Mouse (Mus musculus): ENCODE data around the gene Lfng. TPM values are rescaled to one million over a fixed set of nuclear protein-coding genes. Genes with fewer than 3 reads are reported as not detected.

Lfng gene
- total and polyA plus RNA-seq, 3 experiments, result 11.2 to 14.1 TPM; not detected in 1

- TF ChIP-seq ZNF384 (IDR thresholded peaks at IDR 0.05; ENCODE audit: low read depth, low read length) (peak; percentile 90), ZMIZ1 (IDR thresholded peaks at IDR 0.05; ENCODE audit: low read depth, low read length) (no peak)
Observed at GRCm38 (mm10) chr5:140615321-140616109, 8.4 kb downstream of the Lfng start.

DNA sequence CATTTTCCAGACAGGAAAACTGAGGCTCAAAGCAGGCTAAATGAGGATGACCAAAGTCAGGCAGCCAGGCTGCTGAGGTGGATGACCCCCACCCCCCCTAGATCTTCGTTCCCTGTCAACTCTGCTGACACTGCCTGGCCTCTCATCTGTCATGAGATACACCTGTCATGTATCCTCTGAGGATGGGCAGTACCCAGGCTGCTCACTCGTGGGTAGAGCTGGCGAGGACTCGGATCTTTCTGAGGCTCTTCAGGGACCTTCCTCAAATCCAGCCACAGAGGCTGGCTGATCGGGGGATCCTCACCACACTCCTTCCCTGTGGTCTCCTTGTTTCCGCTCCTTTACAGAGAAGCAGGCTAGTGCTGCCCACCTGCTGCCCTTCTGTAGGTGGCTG is 9.0 kb downstream of the Lfng start:
- H3K4me3 ChIP-seq (ENCODE audit: control insufficient read depth in 1 of 2, insufficient read depth in 1 of 2, low read depth in 2 of 2, low read length in 2 of 2), result no peak overlapping the region
- no peak overlapping the region for H3K9ac ChIP-seq (ENCODE audit: control insufficient read depth, low read depth, low read length, poor library complexity, severe bottlenecking)
- H3K27me3 ChIP-seq (ENCODE audit: control insufficient read depth in 1 of 2, insufficient read depth in 2 of 2, low read length in 2 of 2), result no peaks in the 10 kb centered on the region
- H3K4me1 ChIP-seq (ENCODE audit: control insufficient read depth in 1 of 2, insufficient read depth in 2 of 2, low read length in 2 of 2), result peaks cover 8 to 37% of the 10 kb centered on the region in 2 experiments
- TF ChIP-seq POLR2AphosphoS2 (IDR thresholded peaks at IDR 0.05; ENCODE audit: low read length) (no peak), CHD2 (IDR thresholded peaks at IDR 0.05; ENCODE audit: low read length) (no peak), BHLHE40 (IDR thresholded peaks at IDR 0.05; ENCODE audit: borderline replicate concordance, low read depth, low read length) (no peak), E2F4 (IDR thresholded peaks at IDR 0.05; ENCODE audit: borderline replicate concordance, low read depth, low read length) (no peak), SIN3A (IDR thresholded peaks at IDR 0.05; ENCODE audit: low read length) (no peak), JUND (IDR thresholded peaks at IDR 0.05; ENCODE audit: low read depth, low read length) (no peak), RAD21 (IDR thresholded peaks at IDR 0.05; ENCODE audit: low read depth, low read length) (no peak), ELF1 (IDR thresholded peaks at IDR 0.05; ENCODE audit: low read depth, low read length) (no peak), UBTF (IDR thresholded peaks at IDR 0.05; ENCODE audit: borderline replicate concordance, insufficient read depth, low read depth, low read length) (no peak), KAT2A (conservative IDR thresholded peaks at IDR 0.05; ENCODE audit: low read depth, low read length) (no peak), GABPA (IDR thresholded peaks at IDR 0.05; ENCODE audit: low read depth, low read length) (no peak), RCOR1 (IDR thresholded peaks at IDR 0.05; ENCODE audit: low read depth, low read length) (no peak), NELFE (IDR thresholded peaks at IDR 0.05; ENCODE audit: low read depth, low read length) (no peak), ETS1 (IDR thresholded peaks at IDR 0.05; ENCODE audit: low read depth, low read length) (no peak)
- H3K79me2 ChIP-seq (ENCODE audit: control insufficient read depth, insufficient read depth, low read length, poor library complexity), result no peaks in the 10 kb centered on the region
- peaks cover 0 to 30% of the 10 kb centered on the region in 2 experiments; a peak in 2 of 4 replicates for H3K36me3 ChIP-seq (ENCODE audit: control insufficient read depth in 1 of 2, insufficient read depth in 2 of 2, low read length in 2 of 2)
- peak overlapping the region; percentile 52 for H3K27ac ChIP-seq (ENCODE audit: control insufficient read depth, low read depth, low read length)
- peak; percentile 23 for DNase-seq (ENCODE audit: low read depth, low spot score)
- H3K9me3 ChIP-seq (replicated peaks; ENCODE audit: insufficient read depth, low read length), result no peaks in the 10 kb centered on the region

More at GRCm38 (mm10) chr5:140615321-140616109, 8.4 kb downstream of the Lfng start:
- H3K79me2 ChIP-seq (ENCODE audit: control insufficient read depth, insufficient read depth, low read length, poor library complexity), result no peaks in the 10 kb centered on the region
- peaks cover 8 to 37% of the 10 kb centered on the region in 2 experiments for H3K4me1 ChIP-seq (ENCODE audit: control insufficient read depth in 1 of 2, insufficient read depth in 2 of 2, low read length in 2 of 2)
- no peaks in the 10 kb centered on the region for H3K27me3 ChIP-seq (ENCODE audit: control insufficient read depth in 1 of 2, insufficient read depth in 2 of 2, low read length in 2 of 2)
- no peak overlapping the region for H3K4me3 ChIP-seq (ENCODE audit: control insufficient read depth in 1 of 2, insufficient read depth in 1 of 2, low read depth in 2 of 2, low read length in 2 of 2)
- H3K36me3 ChIP-seq (ENCODE audit: control insufficient read depth in 1 of 2, insufficient read depth in 2 of 2, low read length in 2 of 2), result peaks cover 0 to 30% of the 10 kb centered on the region in 2 experiments; a peak in 2 of 4 replicates
- peak overlapping the region; percentile 52 for H3K27ac ChIP-seq (ENCODE audit: control insufficient read depth, low read depth, low read length)
- H3K9me3 ChIP-seq (replicated peaks; ENCODE audit: insufficient read depth, low read length), result no peaks in the 10 kb centered on the region
- peak; percentile 47 for DNase-seq (ENCODE audit: low read depth, low spot score)
- H3K9ac ChIP-seq (ENCODE audit: control insufficient read depth, low read depth, low read length, poor library complexity, severe bottlenecking), result no peak overlapping the region

All from MEL (cell line).